Mouse (Mus musculus) midbrain, embryonic 10.5 days (tissue): ENCODE results near the gene Gm13694. TPM values are rescaled to one million over a fixed set of nuclear protein-coding genes. Genes with fewer than 3 reads are reported as not detected.
"Not testable (repeated sequence)": the region's sequence is repeated elsewhere in the genome, so short reads cannot be mapped to it uniquely, and the experiment has no call there.

Experiments used
- DNase-seq: peaks from one replicate; pipeline ENCODE4 v3.0.0-alpha.2; 2017; ENCODE audit warnings: low spot score
- H3K27ac ChIP-seq: fragments of 300-500 bp; sonication (generic); replicated peaks from 2 replicates; pipeline ENCODE4 v1.5.1; 2016; ENCODE audit warnings: mild to moderate bottlenecking
- H3K27me3 ChIP-seq: fragments of 300-500 bp; sonication (generic); 2 replicates; pipeline ENCODE4 v1.6.1; 2016; ENCODE audit warnings: low read depth, mild to moderate bottlenecking; ENCODE audit not compliant: poor library complexity, severe bottlenecking
- H3K36me3 ChIP-seq: fragments of 300-500 bp; sonication (generic); 2 replicates; pipeline ENCODE4 v1.6.1; 2016; ENCODE audit warnings: mild to moderate bottlenecking, moderate library complexity
- H3K4me1 ChIP-seq: fragments of 300-500 bp; sonication (generic); 2 replicates; pipeline ENCODE4 v1.6.1; 2016
- H3K4me3 ChIP-seq: fragments of 300-500 bp; sonication (generic); 2 replicates; pipeline ENCODE4 v1.5.1; 2016; ENCODE audit warnings: mild to moderate bottlenecking, moderate library complexity
- H3K9me3 ChIP-seq: fragments of 300-500 bp; sonication (generic); replicated peaks from 2 replicates; pipeline ENCODE4 v1.6.1; 2016; ENCODE audit warnings: mild to moderate bottlenecking
- WGBS: fragments of 180-500 bp; shearing (Covaris S2); methylation state at CpG from one replicate; pipeline ENCODE4 v1.1.7; 2016; 5-methylcytosine and 5-hydroxymethylcytosine counted together
- polyA plus RNA-seq: library from polyadenylated mRNA; unstranded; fragments of >200 nt; fragmentation: Nextera tagmentation; extraction: Ambion mirVana; gene quantifications from 2 replicates; pipeline ENCODE4 v1.2.1, GENCODE M21; 2016

Gene Gm13694
- polyA plus RNA-seq, 1 experiment from 2014 or later = not detected

- Histone ChIP-seq H3K27me3 (no peaks in the 10 kb centered on the region), H3K4me1 (no peaks in the 10 kb centered on the region), H3K9me3 (no peaks in the 10 kb centered on the region), H3K27ac (no peak overlapping the region), H3K4me3 (no peak overlapping the region), H3K36me3 (no peaks in the 10 kb centered on the region)
- WGBS = 77% methylated on average over 1 of the region's 1 CpGs
- DNase-seq = no peak
These were observed 30.2 kb downstream of the Gm13694 start for GRCm38 (mm10) chr2:84008913-84009312.

- Histone ChIP-seq H3K27me3 (no peaks in the 10 kb centered on the region), H3K36me3 (no peaks in the 10 kb centered on the region), H3K4me3 (no peak overlapping the region), H3K9me3 (no peaks in the 10 kb centered on the region), H3K27ac (no peak overlapping the region), H3K4me1 (no peaks in the 10 kb centered on the region)
- WGBS = 73% methylated on average over 3 of the region's 3 CpGs
- DNase-seq = no peak
These were observed 31.1 kb downstream of the Gm13694 start for GRCm38 (mm10) chr2:84009818-84010217.

- H3K4me3 ChIP-seq = no peak overlapping the region
- no peaks in the 10 kb centered on the region for H3K36me3 ChIP-seq
- no peak for DNase-seq
- H3K27ac ChIP-seq = no peak overlapping the region
- WGBS = 78% methylated on average over 6 of the region's 6 CpGs
- H3K27me3 ChIP-seq = no peaks in the 10 kb centered on the region
- no peaks in the 10 kb centered on the region for H3K9me3 ChIP-seq
- H3K4me1 ChIP-seq = no peaks in the 10 kb centered on the region
These were observed 35.8 kb downstream of the Gm13694 start for GRCm38 (mm10) chr2:84014572-84014971.

DNA sequence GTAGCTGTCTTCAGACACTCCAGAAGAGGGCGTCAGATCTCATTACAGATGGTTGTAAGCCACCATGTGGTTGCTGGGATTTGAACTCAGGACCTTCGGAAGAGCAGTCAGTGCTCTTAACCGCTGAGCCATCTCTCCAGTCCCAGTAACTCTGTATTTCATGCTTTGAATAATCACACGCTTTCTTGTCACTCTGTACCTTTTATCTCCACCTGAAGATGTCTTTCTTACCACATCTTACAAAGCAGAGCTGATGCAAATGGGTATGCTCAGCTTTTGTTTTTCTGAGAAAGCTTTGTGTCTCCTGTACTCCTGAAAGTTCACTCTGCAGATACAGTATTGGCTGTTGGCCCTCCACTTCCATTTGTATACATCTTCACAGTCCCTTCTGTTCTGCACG lies 37.6 kb downstream of the Gm13694 start:
- WGBS = 77% methylated on average over 5 of the region's 5 CpGs
- H3K36me3 ChIP-seq, H3K4me1 ChIP-seq, H3K4me3 ChIP-seq, H3K27me3 ChIP-seq, H3K9me3 ChIP-seq, DNase-seq, H3K27ac ChIP-seq: not testable (repeated sequence)

- Histone ChIP-seq H3K4me1 (no peaks in the 10 kb centered on the region), H3K36me3 (no peaks in the 10 kb centered on the region), H3K27me3 (no peaks in the 10 kb centered on the region), H3K27ac (no peak overlapping the region), H3K4me3 (no peak overlapping the region), H3K9me3 (no peaks in the 10 kb centered on the region)
- DNase-seq = no peak
- WGBS = 85% methylated on average over 3 of the region's 3 CpGs
These were observed 39.6 kb downstream of the Gm13694 start for GRCm38 (mm10) chr2:84018330-84018729.

GRCm38 (mm10) chr2:84019519-84020305 lies 41.0 kb downstream of the Gm13694 start:
- Histone ChIP-seq H3K27ac (no peak overlapping the region), H3K36me3 (no peaks in the 10 kb centered on the region), H3K27me3 (no peaks in the 10 kb centered on the region), H3K4me3 (no peak overlapping the region), H3K4me1 (no peaks in the 10 kb centered on the region), H3K9me3 (no peaks in the 10 kb centered on the region)
- WGBS = 80% methylated on average over 8 of the region's 8 CpGs
- DNase-seq = no peak

- 87% methylated on average over 2 of the region's 2 CpGs for WGBS
- Histone ChIP-seq H3K9me3 (no peaks in the 10 kb centered on the region), H3K36me3 (no peaks in the 10 kb centered on the region), H3K27ac (no peak overlapping the region), H3K27me3 (no peaks in the 10 kb centered on the region), H3K4me1 (no peaks in the 10 kb centered on the region), H3K4me3 (no peak overlapping the region)
- DNase-seq = no peak
These were observed 43.2 kb downstream of the Gm13694 start for GRCm38 (mm10) chr2:84021930-84022329.

DNA sequence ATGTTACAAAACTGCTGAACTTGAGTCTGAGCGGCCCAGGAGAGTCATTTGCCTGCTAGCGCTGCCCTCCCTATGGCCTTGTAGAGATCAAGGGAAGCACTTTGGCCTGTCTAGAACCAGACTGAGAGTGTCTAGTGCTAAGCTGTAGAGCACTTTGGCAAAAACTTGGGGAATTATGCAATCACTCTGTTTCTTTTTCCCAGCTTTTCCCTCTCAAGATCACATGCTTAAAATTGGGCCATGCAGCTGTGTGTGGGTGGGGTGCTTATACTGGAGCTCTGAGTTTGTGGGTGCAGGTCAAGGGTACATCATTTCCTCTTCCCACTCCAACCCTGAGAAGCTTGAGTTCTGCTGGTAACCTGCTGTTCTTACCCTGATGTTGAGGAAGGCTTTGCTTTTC lies 44.2 kb downstream of the Gm13694 start:
- H3K27ac ChIP-seq = no peak overlapping the region
- H3K27me3 ChIP-seq = no peaks in the 10 kb centered on the region
- no peaks in the 10 kb centered on the region for H3K4me1 ChIP-seq
- H3K9me3 ChIP-seq = no peaks in the 10 kb centered on the region
- H3K4me3 ChIP-seq = no peak overlapping the region
- DNase-seq = no peak
- H3K36me3 ChIP-seq = no peaks in the 10 kb centered on the region
- WGBS = 92% methylated on average over 2 of the region's 2 CpGs

DNA sequence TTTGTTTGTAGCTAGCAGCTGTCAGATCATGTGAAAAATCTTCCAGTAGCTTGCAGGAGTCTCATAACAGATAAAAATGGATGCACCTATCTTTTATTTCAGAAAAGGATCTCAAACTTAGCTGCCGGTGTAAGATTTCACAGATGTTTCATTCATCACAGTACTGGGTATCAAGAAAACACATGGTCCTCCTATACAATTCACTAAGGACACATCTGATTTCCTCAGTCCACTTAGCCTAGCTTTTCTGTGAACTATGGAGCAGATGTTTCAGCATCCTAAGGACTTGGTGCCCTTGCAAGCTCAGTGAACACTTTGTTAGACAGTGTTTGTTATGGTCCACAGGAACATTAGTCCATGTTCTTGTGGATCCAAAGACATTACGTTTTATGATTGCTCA lies 44.6 kb downstream of the Gm13694 start:
- Histone ChIP-seq H3K4me3 (no peak overlapping the region), H3K27me3 (no peaks in the 10 kb centered on the region), H3K9me3 (no peaks in the 10 kb centered on the region), H3K36me3 (no peaks in the 10 kb centered on the region), H3K4me1 (no peaks in the 10 kb centered on the region), H3K27ac (no peak overlapping the region)
- WGBS = 93% methylated on average over 2 of the region's 2 CpGs
- DNase-seq = no peak

DNA sequence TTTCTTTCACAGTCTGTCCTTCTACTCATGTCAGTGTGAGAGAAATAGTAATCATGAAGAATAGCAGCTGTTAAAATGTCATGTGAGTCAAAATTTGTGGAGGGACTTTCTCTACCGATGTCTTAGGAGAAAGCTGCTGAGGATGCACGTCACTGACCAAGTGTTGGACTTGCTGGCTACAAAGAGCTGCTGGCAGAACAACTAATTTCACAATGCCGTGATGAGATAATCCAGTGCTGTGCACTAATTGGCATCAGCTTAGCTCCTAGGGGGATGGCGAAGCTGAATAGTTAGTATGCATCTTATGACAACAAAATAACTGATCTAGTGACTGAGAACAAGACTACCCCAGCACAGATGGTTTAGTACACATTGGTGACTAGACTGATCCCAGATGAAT lies 46.5 kb downstream of the Gm13694 start:
- no peaks in the 10 kb centered on the region for H3K9me3 ChIP-seq
- no peak overlapping the region for H3K27ac ChIP-seq
- WGBS = 54% methylated on average over 4 of the region's 4 CpGs
- H3K4me3 ChIP-seq = no peak overlapping the region
- no peak for DNase-seq
- no peaks in the 10 kb centered on the region for H3K4me1 ChIP-seq
- H3K27me3 ChIP-seq = no peaks in the 10 kb centered on the region
- H3K36me3 ChIP-seq = no peaks in the 10 kb centered on the region

Other genes starting within 250 kb of the Gm13694 start
- 24.3 and 32.6 TPM in 2 replicates for gene Fam171b, start 166.3 kb upstream of the Gm13694 start, polyA plus RNA-seq
- gene Zswim2, start 37.7 kb upstream of the Gm13694 start, polyA plus RNA-seq = not detected in 2 replicates
- not detected in 2 replicates for gene Gm13698, start 23.2 kb upstream of the Gm13694 start, polyA plus RNA-seq
- gene Gm13693, start 17.4 kb upstream of the Gm13694 start, polyA plus RNA-seq = not detected in 2 replicates
- not detected in 2 replicates for gene Gm13695, start 11.6 kb upstream of the Gm13694 start, polyA plus RNA-seq
- gene Gm13696, start 5.8 kb upstream of the Gm13694 start, polyA plus RNA-seq = not detected in 2 replicates
- not detected in 2 replicates for gene Gm13697, start 5.8 kb downstream of the Gm13694 start, polyA plus RNA-seq
- gene Gm13691, start 11.6 kb downstream of the Gm13694 start, polyA plus RNA-seq = not detected in 2 replicates